Mouse (Mus musculus) ovary, postnatal 10 days (tissue): ENCODE measurements around the gene 4921524J17Rik.
A peak's percentile ranks its signal among the peaks of the same experiment; 100 is the strongest.

Experiments used
- DNase-seq: peaks from one replicate; pipeline ENCODE4 v3.0.0; 2022; ENCODE audit warnings: low spot score

The 4921524J17Rik gene

DNA sequence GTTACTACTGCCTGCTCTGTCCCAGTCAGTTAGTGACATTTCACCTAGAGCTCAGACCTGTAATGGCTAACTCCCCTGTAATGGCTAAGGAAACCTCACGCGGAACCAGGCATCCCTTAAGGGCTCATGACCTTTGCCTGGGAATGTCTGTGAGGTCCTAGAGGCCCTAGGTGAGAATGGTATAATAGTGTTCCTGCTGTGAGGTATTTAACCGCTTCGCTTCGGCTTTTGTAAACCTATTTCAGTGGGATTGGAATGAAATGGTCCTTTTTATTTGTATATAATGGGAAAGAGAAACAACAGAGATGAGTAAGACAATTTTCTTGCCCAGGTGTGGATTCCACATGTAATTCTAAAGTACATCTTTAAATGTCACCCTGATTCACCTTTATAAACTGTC is 8.9 kb upstream of the 4921524J17Rik start:
- no peak for DNase-seq

DNA sequence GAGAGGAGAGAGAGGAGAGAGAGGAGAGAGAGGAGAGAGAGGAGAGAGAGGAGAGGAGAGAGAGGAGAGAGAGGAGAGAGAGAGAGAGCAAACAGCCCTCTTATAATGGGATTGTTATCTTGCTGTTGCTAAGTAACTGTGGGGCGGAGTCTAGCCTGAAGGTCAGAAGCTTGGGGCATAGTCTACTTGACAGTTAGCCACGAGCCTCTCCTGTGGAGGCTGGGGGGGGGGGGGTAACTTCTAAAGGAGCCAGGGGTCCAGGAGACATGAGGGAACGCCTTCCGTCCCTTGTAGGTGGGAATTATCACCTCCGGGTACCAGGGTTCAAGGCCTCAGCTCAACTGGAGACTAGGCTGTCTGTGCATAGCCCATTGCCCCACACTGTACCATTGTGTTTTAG is 3.1 kb upstream of the 4921524J17Rik start:
- DNase-seq: no peak

DNA sequence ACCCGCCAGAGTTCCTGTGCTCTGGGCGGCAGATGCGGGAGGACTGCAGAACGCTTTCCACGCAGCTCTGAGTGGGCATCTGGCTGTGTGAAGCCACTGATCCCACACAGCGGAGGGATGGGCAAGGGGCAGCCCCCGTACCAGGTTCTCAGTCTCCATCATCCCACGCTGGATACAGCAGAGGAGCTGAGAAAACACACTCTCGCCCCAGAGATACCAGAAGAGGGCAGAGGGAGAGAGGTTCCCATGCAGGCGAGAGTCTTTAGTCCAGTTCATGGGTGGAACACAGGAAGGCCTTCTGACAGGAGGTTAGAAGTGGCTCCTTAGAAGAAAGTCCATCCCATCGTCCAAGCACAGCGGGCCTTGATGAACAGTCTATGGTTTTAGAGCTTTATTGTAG is 2.2 kb upstream of the 4921524J17Rik start:
- DNase-seq: no peak

DNA sequence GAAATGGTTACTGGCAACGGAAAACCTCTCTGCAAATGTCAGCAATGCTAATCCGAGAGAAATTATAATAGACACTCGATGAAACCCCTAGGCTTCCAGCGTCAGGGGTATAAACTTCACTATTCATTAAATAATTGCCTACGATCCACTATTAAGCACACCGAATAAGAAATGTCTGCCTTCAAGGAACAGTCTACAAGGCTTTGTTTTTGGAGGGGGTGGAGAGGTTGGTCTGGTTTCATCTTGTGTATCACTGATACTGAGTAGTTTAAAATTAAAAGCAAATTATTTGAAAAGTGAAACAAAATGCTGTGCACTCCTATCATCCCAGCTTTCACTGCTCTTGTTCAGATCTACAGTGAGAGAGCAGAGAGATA is 372 bp upstream of the 4921524J17Rik start:
- DNase-seq: no peak

DNA sequence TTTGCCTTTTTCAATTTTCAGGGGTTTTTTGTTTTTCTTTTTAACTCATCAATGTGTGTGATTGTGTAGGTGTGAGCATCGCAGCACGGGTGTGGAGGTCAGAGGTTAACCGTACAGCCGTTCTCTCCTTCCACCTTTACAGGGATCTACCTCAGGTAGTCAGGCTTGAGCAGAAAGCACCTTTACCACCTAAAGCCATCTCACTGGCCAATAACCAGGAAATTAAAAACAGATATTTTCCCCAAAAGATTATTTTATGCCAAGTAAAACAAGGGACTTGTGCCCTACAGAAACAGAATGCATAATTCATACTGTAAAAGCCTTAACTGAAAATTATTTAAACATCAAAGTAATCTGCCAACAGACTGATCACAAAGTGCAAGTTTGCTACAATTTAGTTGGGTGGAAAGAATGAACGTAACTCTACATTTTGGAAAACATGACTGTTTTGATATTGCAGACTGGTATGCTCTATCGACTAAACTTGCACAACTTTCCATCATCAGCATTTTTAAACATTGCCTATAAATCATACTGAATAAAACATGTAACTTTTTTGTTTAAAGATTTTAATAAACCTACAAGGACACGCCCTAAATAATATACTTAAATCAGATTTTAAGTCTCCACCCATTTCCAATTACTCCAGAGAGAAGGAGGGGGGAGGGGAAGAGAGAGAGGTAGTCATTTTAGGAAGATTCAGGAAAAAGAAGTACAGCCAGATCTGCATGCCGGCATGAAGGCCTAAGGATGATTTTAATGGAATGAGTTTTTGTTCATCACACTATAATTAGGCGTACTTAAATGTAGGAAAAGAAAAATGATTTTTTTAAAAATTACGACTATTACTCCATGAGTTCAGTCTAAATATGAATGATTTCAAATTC is 1.1 kb downstream of the 4921524J17Rik start:
- no peak for DNase-seq

- no peak for DNase-seq
Measured at GRCm38 (mm10) chr8:85430801-85431200, 1.8 kb downstream of the 4921524J17Rik start.

DNA sequence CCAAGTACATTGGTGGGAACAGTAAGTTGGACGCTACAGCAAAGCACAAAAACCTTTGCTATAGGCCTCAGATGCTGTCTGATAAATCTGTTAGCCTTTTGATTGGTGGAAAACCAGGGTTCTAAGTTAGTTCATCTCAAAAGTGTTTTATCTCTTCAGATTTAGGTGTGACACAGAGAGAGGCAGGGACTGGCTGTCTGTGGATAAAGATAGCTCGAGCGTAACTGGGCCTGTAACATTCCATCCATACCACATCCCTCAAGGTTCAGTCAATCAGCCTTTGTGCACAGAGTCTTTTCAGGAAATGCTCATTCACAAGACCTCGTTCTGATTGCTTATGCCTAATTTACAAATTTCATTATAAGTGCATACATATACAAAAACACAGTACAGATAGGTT is 3.4 kb downstream of the 4921524J17Rik start:
- DNase-seq: no peak

- no peak for DNase-seq
Measured at GRCm38 (mm10) chr8:85427026-85427425, 5.6 kb downstream of the 4921524J17Rik start.

- DNase-seq: no peak
Measured at GRCm38 (mm10) chr8:85421329-85421728, 11.3 kb downstream of the 4921524J17Rik start.

DNA sequence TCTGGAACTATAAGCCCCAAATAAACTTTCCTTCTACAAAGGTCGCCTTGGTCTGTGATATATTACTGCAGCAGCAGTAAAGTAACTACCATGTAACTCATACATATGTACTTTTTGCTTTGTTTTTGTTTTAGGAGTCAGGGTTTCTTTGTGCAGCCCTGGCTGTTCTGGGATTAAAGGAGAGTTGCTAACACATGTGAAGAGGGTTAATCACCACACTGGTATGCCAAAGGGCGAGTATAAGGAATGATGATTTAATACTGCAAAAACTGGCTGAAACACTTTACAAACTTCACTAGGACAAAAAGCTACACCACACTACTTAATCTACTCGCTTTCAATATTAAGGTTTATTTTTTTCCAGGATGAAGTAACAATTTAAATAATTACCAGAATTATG is 24.1 kb downstream of the 4921524J17Rik start:
- no peak for DNase-seq

DNA sequence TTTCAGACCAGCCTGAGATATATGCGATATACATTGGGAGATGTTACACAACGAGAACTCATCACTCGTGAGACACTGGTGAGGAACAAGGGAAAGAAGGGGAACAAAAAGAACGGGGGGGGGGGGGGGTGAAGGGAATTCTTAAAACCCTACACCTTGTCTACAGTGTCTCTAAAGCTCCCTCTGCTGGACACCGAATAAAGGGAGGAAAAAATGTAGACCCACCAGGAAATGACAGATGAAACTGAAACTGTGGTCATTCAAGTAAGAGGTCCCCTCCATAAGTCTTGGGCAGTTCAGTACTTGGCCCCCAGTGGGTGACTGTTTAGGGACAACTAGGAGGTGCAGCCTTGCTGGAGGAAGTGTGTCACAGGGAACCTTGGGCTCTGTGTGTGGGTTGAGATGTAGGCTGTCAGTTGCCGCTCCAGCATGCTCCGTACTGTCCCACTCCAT is 24.6 kb downstream of the 4921524J17Rik start:
- no peak for DNase-seq

DNA sequence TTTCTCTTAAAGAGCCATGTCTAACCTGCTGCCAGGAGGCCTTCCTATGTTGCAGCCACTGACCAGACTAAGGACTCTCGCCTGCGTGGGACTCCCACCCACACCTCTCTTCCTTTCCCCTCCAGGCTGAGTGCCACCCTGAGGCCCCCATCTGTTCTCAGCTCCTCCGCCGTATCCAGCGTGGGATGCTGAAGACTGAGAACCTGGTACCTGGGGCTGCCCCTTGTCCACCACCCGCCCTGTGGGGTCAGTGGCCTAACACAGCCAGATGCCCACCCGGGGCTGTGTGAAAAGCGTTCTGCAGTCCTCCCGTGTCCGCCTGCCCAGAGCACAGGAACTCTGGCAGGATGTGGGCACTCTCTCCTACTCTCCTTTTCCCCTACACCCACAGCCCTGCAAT is 26.7 kb downstream of the 4921524J17Rik start:
- no peak for DNase-seq

DNA sequence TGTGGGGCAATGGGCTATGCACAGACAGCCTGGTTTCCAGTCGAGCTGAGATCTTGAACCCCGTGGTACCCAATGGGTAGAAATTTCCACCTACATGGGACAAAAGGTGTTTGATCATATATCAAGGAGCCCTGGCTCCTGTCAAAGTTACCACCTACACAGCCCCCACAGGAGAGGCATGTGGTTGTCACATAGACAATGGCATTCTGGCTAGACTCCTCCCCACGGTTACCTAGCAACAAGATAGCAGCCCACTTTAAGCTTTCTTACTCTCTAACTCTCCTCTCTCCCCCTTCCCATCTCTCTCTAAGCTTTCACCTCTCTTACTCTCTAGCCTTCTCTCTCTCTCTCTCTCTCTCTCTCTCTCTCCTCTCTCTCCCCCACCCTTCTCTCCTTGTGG is 27.2 kb downstream of the 4921524J17Rik start:
- DNase-seq: no peak

DNA sequence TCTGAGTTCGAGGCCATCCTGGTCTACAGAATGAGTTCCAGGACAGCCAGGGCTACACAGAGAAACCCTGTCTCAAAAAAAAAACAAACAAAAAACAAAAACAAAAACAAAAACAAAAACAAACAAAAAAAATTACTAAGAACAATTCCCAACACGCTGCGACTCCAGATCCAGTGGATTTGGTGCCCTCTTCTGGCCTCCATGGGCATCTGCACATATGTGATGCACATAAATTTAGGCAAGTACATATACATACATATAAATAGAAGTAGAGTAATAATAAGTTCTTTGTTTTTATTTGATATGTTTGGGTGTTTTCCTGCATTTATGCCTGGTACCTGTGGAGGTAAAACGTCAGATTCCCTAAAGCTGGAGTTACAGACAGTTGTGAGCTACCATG is 34.1 kb downstream of the 4921524J17Rik start:
- DNase-seq: no peak

DNA sequence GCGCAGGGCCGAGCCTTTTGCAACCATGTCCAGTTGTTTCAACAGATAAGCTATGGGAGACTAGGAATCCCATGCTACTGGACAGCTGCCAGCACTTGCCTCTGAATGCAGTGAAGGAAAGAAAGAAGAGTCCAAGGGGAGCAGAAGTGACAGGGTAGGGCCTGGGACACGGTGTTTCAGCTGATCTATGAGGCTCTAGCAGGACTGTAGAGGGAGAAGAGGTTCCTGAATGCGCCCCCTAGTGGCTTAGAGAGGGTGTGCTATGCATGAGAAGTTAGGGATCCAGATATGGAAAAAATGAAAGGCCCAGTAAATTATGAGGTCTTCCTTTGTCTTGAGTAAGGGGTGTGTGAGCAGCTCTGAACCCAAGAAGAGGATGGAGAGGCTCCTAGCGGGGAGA is 35.1 kb downstream of the 4921524J17Rik start:
- no peak for DNase-seq

GRCm38 (mm10) chr8:85396432-85397079 is 36.1 kb downstream of the 4921524J17Rik start:
- DNase-seq: no peak

DNA sequence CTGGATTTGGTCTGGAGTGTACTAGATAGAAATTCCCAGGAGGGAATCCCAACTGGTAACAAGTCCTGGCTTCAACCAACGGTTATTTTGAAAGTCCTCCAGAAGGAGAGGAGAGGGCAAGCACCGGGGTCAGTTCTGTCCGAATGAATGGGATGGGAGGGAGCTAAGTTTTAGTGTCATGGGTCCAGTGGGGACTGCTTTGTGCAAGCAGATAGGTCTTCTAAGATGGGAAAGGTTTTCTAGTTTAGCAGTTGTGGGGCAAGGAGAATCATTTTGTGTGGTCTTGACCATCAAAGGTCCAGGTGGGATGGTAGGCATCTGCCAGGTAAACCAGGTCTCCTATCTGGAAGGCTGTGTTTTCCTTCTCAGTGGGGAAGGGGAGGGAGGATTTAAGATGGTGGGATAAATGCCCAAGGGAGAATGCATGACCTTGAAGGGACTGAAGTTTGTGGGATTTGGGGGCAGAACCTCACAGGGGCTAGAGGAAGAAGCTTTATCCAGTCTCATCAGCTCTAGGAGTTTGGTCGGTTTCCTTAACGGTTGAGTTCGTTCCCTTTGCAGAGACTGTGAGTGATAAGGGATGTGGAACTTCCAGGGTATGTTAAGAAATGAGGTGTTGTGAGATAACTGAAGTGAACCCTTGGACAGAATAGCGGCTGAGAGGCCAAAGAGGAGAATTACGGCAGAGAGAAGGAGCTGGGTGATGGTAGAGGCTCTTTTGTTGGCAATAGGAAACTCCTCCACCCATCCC is 36.8 kb downstream of the 4921524J17Rik start:
- DNase-seq: no peak

- DNase-seq: no peak
Measured at GRCm38 (mm10) chr8:85395017-85395416, 37.6 kb downstream of the 4921524J17Rik start.

DNA sequence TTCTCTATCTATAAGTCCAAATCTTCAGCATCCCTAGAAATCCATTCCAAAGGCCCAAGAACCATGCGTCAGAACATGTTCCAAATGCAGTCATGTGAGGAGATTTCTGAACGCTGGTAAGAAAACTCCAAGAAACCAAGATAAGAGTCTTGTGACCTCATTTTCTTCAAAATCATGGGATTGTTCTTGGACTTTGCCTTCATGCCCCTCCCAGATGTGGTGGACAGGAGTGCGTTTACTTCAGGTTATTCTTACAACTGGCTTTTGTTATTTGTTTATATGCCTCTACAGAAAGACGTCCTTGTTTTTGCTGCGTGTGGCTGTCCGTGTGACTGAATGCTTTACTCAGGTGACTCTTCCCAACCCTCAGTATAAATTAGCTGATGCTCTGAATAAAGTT is 39.4 kb downstream of the 4921524J17Rik start:
- no peak for DNase-seq

GRCm38 (mm10) chr8:85391438-85391837 is 41.2 kb downstream of the 4921524J17Rik start:
- no peak for DNase-seq

- DNase-seq: no peak
Measured at GRCm38 (mm10) chr8:85386205-85386604, 46.4 kb downstream of the 4921524J17Rik start, which contains the start of gene Mylk3. Gene Mylk3 (minus strand): TSS chr8:85386345.

GRCm38 (mm10) chr8:85381926-85382325 is 50.7 kb downstream of the 4921524J17Rik start:
- DNase-seq: no peak

DNA sequence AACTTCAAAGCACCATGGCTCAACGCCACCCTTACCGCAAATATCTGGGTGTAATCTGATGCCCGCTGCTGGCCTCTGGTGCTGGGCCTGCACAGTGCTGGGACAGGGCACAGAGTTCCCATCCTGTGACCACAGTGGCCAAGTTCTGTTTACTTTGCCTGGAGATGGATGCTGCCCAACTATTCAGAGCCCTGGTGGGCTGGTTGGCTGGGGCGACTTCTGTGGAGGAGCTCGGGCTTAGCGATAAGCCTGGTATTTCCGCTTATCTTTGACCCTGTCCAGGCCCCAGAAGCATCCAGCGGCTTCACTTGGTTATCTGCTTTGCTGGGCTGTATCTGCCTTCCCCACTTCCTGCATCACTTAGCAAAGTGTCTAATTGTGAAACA is 51.8 kb downstream of the 4921524J17Rik start:
- DNase-seq: peak; percentile 18
